Mouse (Mus musculus) spleen, postnatal 10 days (tissue): ENCODE measurements around the gene Gm5105.

Source experiments
- DNase-seq, 2 experiments: peaks; one replicate each; pipeline ENCODE4 v3.0.0; 2021 to 2022; ENCODE audit warnings: low spot score in 2 of 2

Gm5105 gene

DNA sequence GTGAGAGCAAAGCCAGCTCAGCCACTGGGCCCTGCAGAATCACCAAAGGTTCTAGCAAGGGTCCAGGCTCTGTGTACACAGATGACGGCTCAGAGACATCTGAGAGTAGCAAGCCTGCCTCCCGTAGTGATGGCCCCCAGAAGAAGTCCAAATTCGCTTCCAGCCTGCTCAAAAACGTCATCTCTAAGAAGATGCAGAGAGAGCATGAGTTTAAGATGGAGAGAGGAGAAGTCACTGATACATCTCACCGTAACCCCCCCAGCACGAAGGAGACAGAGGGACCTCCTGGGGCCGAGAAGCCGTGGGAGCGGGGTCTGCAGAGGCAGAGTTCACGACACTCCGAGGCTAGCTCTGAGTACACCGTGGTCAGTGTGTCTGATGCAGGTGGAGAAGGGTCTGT lies at the start of gene Gm5105:
Gm5105 (minus strand) TSS at position 101 of the 400 bp plus-strand sequence.
- no peak for DNase-seq

GRCm38 (mm10) chr3:138116871-138117270 lies 49.7 kb upstream of the Gm5105 start:
- no peak for DNase-seq

GRCm38 (mm10) chr3:138114106-138114505 lies 46.9 kb upstream of the Gm5105 start:
- DNase-seq: no peak

GRCm38 (mm10) chr3:138110910-138111782 lies 44.0 kb upstream of the Gm5105 start:
- DNase-seq: no peak

GRCm38 (mm10) chr3:138106887-138107286 lies 39.7 kb upstream of the Gm5105 start:
- DNase-seq: no peak

DNA sequence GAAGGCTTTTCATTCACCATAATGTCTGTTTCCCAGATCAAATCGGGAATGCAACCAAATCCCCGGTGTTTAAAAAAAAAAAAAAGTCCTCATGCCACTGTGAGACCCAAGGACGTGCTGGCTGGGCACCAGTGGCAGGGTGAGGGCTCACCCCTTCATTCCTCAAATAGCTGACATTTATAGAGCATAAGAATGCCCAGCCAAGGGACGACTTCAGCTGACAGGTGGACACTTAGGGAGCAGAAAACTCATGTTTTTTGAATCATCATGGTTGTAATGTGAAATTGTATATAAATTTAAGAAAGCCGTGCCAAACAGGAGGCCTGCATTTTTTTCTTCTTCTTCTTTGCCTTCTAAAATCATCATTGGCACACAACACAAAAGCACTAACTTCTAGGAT lies 37.9 kb upstream of the Gm5105 start:
- no peak for DNase-seq

DNA sequence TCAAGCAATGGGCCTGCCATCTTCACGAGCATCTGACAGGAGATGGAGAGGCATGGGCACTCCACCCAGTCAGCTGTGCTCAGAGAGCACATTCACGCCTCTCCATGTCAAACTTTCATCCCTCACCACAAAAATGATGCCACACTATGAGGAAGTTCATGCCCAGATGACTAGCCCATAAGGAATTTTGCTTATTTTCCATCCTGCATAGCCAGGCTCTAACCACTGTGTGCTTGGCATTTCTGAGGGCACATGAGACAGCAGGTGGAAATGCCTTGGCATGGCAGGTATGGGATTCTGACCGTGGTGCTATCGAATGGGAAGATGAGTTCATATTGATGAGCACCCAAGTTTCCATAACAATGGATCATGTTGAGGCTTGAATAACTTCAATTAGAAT lies 36.5 kb upstream of the Gm5105 start:
- no peak for DNase-seq

DNA sequence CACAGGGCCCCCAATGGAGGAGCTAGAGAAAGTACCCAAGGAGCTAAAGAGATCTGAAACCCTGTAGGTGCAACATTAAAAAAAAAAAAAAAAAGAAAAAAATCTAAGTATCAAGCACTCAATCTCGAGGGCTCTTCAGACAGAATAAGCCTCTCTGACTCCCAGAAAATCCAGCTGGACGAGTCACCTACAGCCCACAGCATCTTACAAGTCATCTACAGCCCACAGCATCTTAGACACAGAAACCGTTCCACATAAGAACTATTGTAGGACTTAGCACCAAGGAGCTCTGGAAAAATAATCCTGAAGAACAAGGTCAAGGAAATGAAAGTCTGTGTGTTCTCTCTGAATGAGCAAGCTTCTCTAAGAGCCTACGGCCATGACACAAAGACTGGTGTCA lies 34.7 kb upstream of the Gm5105 start:
- no peak for DNase-seq

DNA sequence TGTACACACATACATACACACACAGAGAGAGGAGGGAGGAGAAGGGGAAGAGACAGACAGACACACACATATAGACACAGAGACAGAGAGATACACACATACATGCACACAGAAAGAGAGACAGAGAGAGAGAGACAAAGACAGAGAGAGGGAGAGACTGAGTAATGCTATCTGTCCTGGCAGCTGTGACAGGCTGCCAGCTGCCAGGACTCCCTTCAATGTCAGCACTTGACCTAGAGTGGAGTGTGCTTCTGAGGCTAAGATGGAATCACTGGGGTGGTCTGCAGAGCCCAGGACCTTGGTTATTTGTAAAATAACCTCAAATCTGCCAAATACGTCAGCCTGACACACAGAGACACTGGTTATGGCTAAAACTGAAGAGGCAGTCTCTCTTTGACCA lies 30.5 kb upstream of the Gm5105 start:
- no peak for DNase-seq

DNA sequence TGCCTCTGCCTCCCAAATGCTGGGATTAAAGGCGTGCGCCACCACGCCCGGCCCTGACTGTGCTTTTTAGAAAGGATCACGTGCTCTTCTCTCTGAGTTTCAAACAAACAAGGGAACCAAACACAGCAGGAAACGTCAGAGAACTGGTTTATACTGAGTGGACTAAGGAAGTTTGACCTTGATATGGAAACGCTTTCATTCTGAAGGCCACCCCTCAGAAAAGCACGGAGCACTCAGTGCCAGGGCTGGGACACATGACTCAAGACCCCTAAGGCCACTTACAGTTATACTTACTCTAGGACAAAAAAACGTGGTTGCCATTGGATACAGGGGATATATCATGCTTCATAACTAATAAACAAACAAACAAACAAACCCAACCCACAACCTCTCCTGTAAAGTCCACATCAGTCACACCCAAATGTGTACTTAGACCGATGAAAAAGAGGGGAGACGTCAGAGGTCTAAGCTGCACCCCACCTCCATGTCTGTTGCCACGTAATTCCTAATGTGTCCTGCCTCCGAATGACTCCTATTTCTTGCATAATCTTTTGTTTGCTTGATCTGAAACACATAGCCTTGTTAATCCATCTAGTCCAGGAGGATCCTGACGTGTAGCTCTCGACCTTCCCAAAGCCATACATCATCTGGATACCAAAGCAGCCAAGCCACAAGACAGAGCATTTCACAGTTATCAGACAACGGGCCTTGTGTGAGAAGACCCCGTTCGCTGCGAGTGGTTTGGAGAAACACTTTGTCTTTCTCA lies 29.3 kb upstream of the Gm5105 start:
- DNase-seq: no peak

DNA sequence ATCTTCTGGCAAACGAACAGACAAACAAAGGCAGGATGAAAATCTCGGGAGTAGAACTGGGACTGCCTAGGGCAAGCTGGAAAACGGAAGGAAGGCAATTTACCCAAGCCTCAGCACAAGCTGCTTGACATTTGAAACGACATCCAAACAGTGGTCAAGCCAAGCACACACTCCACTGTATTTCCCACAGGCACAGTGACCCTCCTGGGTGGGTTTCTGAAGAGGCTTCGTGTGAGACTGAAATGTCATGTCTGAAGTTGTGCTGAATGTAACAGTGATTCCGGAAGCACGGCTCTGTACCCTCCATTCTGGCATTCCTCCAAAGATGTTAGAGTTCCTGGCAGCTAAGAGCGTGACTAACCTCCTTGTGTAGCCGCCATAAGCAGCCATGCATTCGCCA lies 28.5 kb upstream of the Gm5105 start:
- no peak for DNase-seq

DNA sequence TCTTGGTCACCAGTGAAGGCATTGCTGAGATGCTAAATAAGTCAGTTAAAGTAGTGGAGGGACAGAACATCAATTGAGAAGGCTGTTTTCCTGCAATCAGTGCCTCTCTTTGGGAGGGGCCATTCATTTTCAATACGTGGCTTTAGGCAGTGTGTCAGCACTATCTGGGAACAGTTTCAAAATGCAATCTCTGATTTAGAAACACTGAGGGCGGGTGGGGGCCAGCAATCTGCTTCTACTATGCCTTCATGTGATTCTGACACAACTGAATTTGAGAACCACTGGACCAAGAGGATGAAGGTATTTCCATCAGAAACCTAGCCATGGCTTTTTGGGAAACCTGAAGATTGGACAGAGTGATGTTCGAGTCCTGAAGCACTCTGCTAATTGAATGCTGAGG lies 28.1 kb upstream of the Gm5105 start:
- no peak for DNase-seq

- DNase-seq: no peak
Observed at GRCm38 (mm10) chr3:138083896-138084295, 16.7 kb upstream of the Gm5105 start.

- DNase-seq: no peak
Observed at GRCm38 (mm10) chr3:138083073-138083637, 16.0 kb upstream of the Gm5105 start.

DNA sequence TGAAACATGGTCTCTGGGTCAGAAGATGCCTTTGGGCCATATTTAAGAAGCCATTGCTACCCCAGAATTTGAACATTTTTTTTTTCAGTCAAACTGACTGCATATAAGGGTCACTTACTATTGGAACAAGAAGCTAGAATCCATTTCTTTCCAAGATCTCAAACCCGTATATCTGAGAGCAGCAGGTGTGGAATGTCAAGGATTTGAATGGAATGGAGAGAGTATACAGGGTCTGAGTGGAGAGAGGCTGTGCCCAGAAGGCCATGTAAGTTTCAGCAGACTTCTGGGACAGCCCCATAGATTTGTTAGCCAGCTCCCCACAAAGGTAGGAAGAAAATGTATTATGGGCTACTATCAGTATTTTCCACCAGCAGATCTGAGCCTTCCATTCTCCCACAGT lies 11.5 kb upstream of the Gm5105 start:
- no peak for DNase-seq

GRCm38 (mm10) chr3:138077476-138078340 lies 10.5 kb upstream of the Gm5105 start:
- no peak for DNase-seq

DNA sequence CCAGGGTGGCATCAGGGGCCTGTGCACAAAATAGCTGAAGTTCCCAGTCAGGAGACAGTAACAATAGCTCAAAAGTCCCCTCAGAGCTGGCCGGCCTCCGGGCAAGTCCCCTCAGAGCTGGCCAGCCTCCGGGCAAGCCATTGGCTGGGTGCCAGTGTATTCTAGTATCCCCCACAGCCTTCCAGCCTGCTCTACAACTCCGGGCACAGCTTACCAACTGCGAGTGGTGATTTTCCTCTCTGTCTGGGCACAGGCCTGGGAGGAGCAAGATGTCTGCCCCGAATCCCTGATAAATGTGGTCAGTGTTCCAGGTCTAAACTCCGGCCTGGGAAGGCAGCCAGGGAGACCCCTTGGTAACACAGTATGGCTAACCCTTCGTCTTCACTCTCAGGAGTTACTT lies 8.0 kb upstream of the Gm5105 start:
- DNase-seq: no peak

DNA sequence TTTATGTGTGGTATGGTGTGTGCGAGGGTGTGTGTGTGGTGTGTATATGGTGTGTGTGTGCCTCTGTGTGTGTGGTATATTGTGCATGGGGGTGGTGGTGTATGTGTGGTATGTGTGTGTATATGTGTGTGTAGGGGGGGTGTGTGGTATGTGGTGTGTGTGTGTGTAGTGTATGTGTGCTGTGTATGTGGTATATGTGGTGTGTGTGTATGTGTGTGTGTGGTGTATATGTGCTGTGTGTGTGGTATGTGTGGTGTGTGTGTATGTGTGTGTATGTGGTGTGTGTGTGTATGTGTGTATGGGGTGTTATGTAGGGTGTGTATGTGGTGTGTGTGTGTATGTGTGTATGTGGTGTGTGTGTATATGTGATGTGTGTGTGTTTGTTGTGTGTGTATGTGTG lies 7.0 kb upstream of the Gm5105 start:
- no peak for DNase-seq

DNA sequence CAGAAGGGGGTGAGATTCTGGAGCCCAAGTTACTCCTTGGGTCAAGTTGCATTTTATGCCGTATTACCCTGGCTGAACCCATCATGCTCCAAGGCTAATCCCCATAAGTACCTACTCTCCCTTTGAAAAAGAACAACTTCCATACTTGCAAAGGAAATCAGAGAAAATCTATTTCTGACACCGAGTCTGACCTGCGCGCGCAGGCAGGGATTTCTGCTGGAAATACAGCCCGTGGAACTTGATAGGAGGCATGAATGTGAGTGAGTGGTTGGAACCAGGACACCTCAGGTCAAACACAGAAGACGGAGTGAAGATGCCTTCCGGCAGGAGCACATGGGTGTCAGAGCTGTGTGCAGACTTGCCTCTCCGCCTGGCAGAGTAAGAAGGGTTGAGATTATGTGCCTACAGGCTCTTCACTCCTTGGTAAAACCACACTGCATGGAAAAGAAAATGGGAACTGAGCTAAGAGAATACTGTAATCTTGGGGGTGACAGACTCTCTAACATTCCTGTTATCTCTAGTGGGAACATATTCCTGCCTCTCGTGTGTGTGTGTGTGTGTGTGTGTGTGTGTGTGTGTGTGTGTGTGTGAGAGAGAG lies 4.4 kb upstream of the Gm5105 start:
- DNase-seq: no peak

- no peak for DNase-seq
Observed at GRCm38 (mm10) chr3:138071004-138071403, 3.8 kb upstream of the Gm5105 start.

- no peak for DNase-seq
Observed at GRCm38 (mm10) chr3:138069756-138070511, 2.7 kb upstream of the Gm5105 start.
